Mouse (Mus musculus) thymus, adult 2 months (tissue): ENCODE results near the gene Gpr162.
A peak's percentile ranks its signal among the peaks of the same experiment; 100 is the strongest.

ENCODE experiments used
- CTCF ChIP-seq: fragments of 200-500 bp; IDR thresholded peaks from 2 replicates; pipeline ENCODE4 v1.5.1; 2012; ENCODE audit warnings: mild to moderate bottlenecking, control low read depth, low read length, moderate library complexity, borderline replicate concordance; ENCODE audit not compliant: control insufficient read depth, poor library complexity, insufficient read depth; ENCODE audit errors: extremely low read depth
- POLR2A ChIP-seq: fragments of 200-500 bp; IDR thresholded peaks from 2 replicates; pipeline ENCODE4 v1.6.1; 2012; ENCODE audit warnings: mild to moderate bottlenecking, low read length, control low read depth, moderate library complexity; ENCODE audit not compliant: control insufficient read depth, poor library complexity, insufficient read depth; ENCODE audit errors: extremely low read depth

GRCm38 (mm10) chr6:124809052-124809774 lies 54.6 kb downstream of the Gpr162 start:
- TF ChIP-seq POLR2A (0 out of 2 replicates have a peak, but pooled peaks have one; percentile 35), CTCF (peak; percentile 59; the same call in 1 of the 2 replicates)
